Mouse (Mus musculus): ENCODE measurements at regions not wholly inside any gene's neighbourhood (a gene's known extent, or its start where the extent isn't known, plus 50 kb on each side); places are given as distances from the start of the nearest gene placed in this dataset.

GRCm38 (mm10) chr12:9091951-9092350 lies 62.2 kb downstream of the Ttc32 start:
- TF ChIP-seq REST (IDR thresholded peaks at IDR 0.05; ENCODE audit: insufficient read depth, insufficient read length) (no peak), MYOD1 (IDR thresholded peaks at IDR 0.05; ENCODE audit: control insufficient read depth in 1 of 3, insufficient read length in 2 of 3, low read depth in 2 of 3) (peak in 2 of 3 experiments; percentile 32 to 54), MYOG (IDR thresholded peaks at IDR 0.05; ENCODE audit: control insufficient read depth in 1 of 3, insufficient read depth in 1 of 3, insufficient read length in 2 of 3, low read depth in 2 of 3) (peak in 1 of 3 experiments; percentile 34), MAX (IDR thresholded peaks at IDR 0.05; ENCODE audit: low read depth) (no peak)
- no peaks in the 10 kb centered on the region for H3K36me3 ChIP-seq (ENCODE audit: control insufficient read depth, insufficient read depth)
- H3K79me2 ChIP-seq (ENCODE audit: control insufficient read depth, insufficient read depth): no peaks in the 10 kb centered on the region
- H3K4me2 ChIP-seq (ENCODE audit: low read depth): peak overlapping the region; percentile 7
- H3K4me3 ChIP-seq: no peak overlapping the region
- no peaks in the 10 kb centered on the region for H3K27me3 ChIP-seq (ENCODE audit: control insufficient read depth, insufficient read depth, insufficient read length)
- H3ac ChIP-seq (ENCODE audit: control insufficient read depth, insufficient read length): no peak overlapping the region

- TF ChIP-seq MYOD1 (IDR thresholded peaks at IDR 0.05; ENCODE audit: control insufficient read depth in 1 of 3, insufficient read length in 2 of 3, low read depth in 2 of 3) (no peak), POLR2A (IDR thresholded peaks at IDR 0.05; ENCODE audit: insufficient read length, low read depth) (no peak), SRF (IDR thresholded peaks at IDR 0.05; ENCODE audit: control insufficient read depth, insufficient read length, low read depth) (no peak), REST (IDR thresholded peaks at IDR 0.05; ENCODE audit: insufficient read depth, insufficient read length) (no peak), USF1 (IDR thresholded peaks at IDR 0.05; ENCODE audit: low read depth) (no peak), MAX (IDR thresholded peaks at IDR 0.05; ENCODE audit: low read depth) (no peak), CEBPB (IDR thresholded peaks at IDR 0.05; ENCODE audit: insufficient read depth, poor library complexity, severe bottlenecking) (no peak), TCF3 (IDR thresholded peaks at IDR 0.05; ENCODE audit: insufficient read length, low read depth) (no peak), MYOG (IDR thresholded peaks at IDR 0.05; ENCODE audit: control insufficient read depth in 1 of 3, insufficient read depth in 1 of 3, insufficient read length in 2 of 3, low read depth in 2 of 3) (no peak), TCF12 (IDR thresholded peaks at IDR 0.05; ENCODE audit: insufficient read depth, poor library complexity, severe bottlenecking) (no peak), POLR2AphosphoS2 (IDR thresholded peaks at IDR 0.05; ENCODE audit: insufficient read length, low read depth) (no peak), E2F4 (IDR thresholded peaks at IDR 0.05; ENCODE audit: insufficient read depth) (no peak)
- Histone ChIP-seq H3K4me2 (ENCODE audit: low read depth) (no peak overlapping the region), H3K36me3 (ENCODE audit: control insufficient read depth, insufficient read depth) (no peaks in the 10 kb centered on the region), H3K4me3 (no peak overlapping the region), H3K27me3 (ENCODE audit: control insufficient read depth, insufficient read depth, insufficient read length) (no peaks in the 10 kb centered on the region), H3ac (ENCODE audit: control insufficient read depth, insufficient read length) (no peak overlapping the region), H3K79me2 (ENCODE audit: control insufficient read depth, insufficient read depth) (no peaks in the 10 kb centered on the region)
These were observed 65.3 kb downstream of the Ttc32 start for GRCm38 (mm10) chr12:9095061-9095460.

- H3K4me3 ChIP-seq: no peak overlapping the region
- H3ac ChIP-seq (ENCODE audit: control insufficient read depth, insufficient read length): no peak overlapping the region
- no peaks in the 10 kb centered on the region for H3K36me3 ChIP-seq (ENCODE audit: control insufficient read depth, insufficient read depth)
- no peak overlapping the region for H3K4me2 ChIP-seq (ENCODE audit: low read depth)
- TF ChIP-seq REST (IDR thresholded peaks at IDR 0.05; ENCODE audit: insufficient read depth, insufficient read length) (no peak), SRF (IDR thresholded peaks at IDR 0.05; ENCODE audit: control insufficient read depth, insufficient read length, low read depth) (no peak), CEBPB (IDR thresholded peaks at IDR 0.05; ENCODE audit: insufficient read depth, poor library complexity, severe bottlenecking) (no peak), POLR2AphosphoS2 (IDR thresholded peaks at IDR 0.05; ENCODE audit: insufficient read length, low read depth) (no peak), TCF12 (IDR thresholded peaks at IDR 0.05; ENCODE audit: insufficient read depth, poor library complexity, severe bottlenecking) (no peak), MYOG (IDR thresholded peaks at IDR 0.05; ENCODE audit: control insufficient read depth in 1 of 3, insufficient read depth in 1 of 3, insufficient read length in 2 of 3, low read depth in 2 of 3) (no peak), TCF3 (IDR thresholded peaks at IDR 0.05; ENCODE audit: insufficient read length, low read depth) (no peak), MAX (IDR thresholded peaks at IDR 0.05; ENCODE audit: low read depth) (no peak)
- no peaks in the 10 kb centered on the region for H3K79me2 ChIP-seq (ENCODE audit: control insufficient read depth, insufficient read depth)
- no peaks in the 10 kb centered on the region for H3K27me3 ChIP-seq (ENCODE audit: control insufficient read depth, insufficient read depth, insufficient read length)
These were observed 76.6 kb downstream of the Ttc32 start for GRCm38 (mm10) chr12:9106416-9106815.

GRCm38 (mm10) chr12:9109806-9110205 lies 80.0 kb downstream of the Ttc32 start:
- Histone ChIP-seq H3K36me3 (ENCODE audit: control insufficient read depth, insufficient read depth) (no peaks in the 10 kb centered on the region), H3K27me3 (ENCODE audit: control insufficient read depth, insufficient read depth, insufficient read length) (no peaks in the 10 kb centered on the region), H3K79me2 (ENCODE audit: control insufficient read depth, insufficient read depth) (no peaks in the 10 kb centered on the region), H3ac (ENCODE audit: control insufficient read depth, insufficient read length) (no peak overlapping the region), H3K4me3 (no peak overlapping the region), H3K4me2 (ENCODE audit: low read depth) (peak overlapping the region; percentile 51)
- TF ChIP-seq TCF12 (IDR thresholded peaks at IDR 0.05; ENCODE audit: insufficient read depth, poor library complexity, severe bottlenecking): peak; percentile 20
- TF ChIP-seq CEBPB (IDR thresholded peaks at IDR 0.05; ENCODE audit: insufficient read depth, poor library complexity, severe bottlenecking): no peak
- TF ChIP-seq E2F4 (IDR thresholded peaks at IDR 0.05; ENCODE audit: insufficient read depth): no peak
- TF ChIP-seq USF1 (IDR thresholded peaks at IDR 0.05; ENCODE audit: low read depth): no peak
- TF ChIP-seq MYOD1 (IDR thresholded peaks at IDR 0.05; ENCODE audit: control insufficient read depth in 1 of 3, insufficient read length in 2 of 3, low read depth in 2 of 3): peak in 2 of 3 experiments; percentile 79 to 88
- TF ChIP-seq SRF (IDR thresholded peaks at IDR 0.05; ENCODE audit: control insufficient read depth, insufficient read length, low read depth): no peak
- TF ChIP-seq MYOG (IDR thresholded peaks at IDR 0.05; ENCODE audit: control insufficient read depth in 1 of 3, insufficient read depth in 1 of 3, insufficient read length in 2 of 3, low read depth in 2 of 3): peak in 1 of 3 experiments; percentile 45

- peak; percentile 20 to 92 (median 91) for TF ChIP-seq MYOD1 (IDR thresholded peaks at IDR 0.05; ENCODE audit: control insufficient read depth in 1 of 3, insufficient read length in 2 of 3, low read depth in 2 of 3)
- peak; percentile 72 for TF ChIP-seq TCF3 (IDR thresholded peaks at IDR 0.05; ENCODE audit: insufficient read length, low read depth)
- TF ChIP-seq CEBPB (IDR thresholded peaks at IDR 0.05; ENCODE audit: insufficient read depth, poor library complexity, severe bottlenecking): 0 out of 2 replicates have a peak, but pooled peaks have one; percentile 40
- no peak for TF ChIP-seq MAX (IDR thresholded peaks at IDR 0.05; ENCODE audit: low read depth)
- no peak for TF ChIP-seq POLR2AphosphoS2 (IDR thresholded peaks at IDR 0.05; ENCODE audit: insufficient read length, low read depth)
- peak; percentile 54 for TF ChIP-seq TCF12 (IDR thresholded peaks at IDR 0.05; ENCODE audit: insufficient read depth, poor library complexity, severe bottlenecking)
- TF ChIP-seq USF1 (IDR thresholded peaks at IDR 0.05; ENCODE audit: low read depth): no peak
- peak in 1 of 3 experiments; percentile 51 for TF ChIP-seq MYOG (IDR thresholded peaks at IDR 0.05; ENCODE audit: control insufficient read depth in 1 of 3, insufficient read depth in 1 of 3, insufficient read length in 2 of 3, low read depth in 2 of 3)
- no peak for TF ChIP-seq POLR2A (IDR thresholded peaks at IDR 0.05; ENCODE audit: insufficient read length, low read depth)
- TF ChIP-seq E2F4 (IDR thresholded peaks at IDR 0.05; ENCODE audit: insufficient read depth): no peak
- no peak for TF ChIP-seq SRF (IDR thresholded peaks at IDR 0.05; ENCODE audit: control insufficient read depth, insufficient read length, low read depth)
- TF ChIP-seq REST (IDR thresholded peaks at IDR 0.05; ENCODE audit: insufficient read depth, insufficient read length): no peak
- Histone ChIP-seq H3K36me3 (ENCODE audit: control insufficient read depth, insufficient read depth) (no peaks in the 10 kb centered on the region), H3K27me3 (ENCODE audit: control insufficient read depth, insufficient read depth, insufficient read length) (no peaks in the 10 kb centered on the region), H3K79me2 (ENCODE audit: control insufficient read depth, insufficient read depth) (no peaks in the 10 kb centered on the region), H3ac (ENCODE audit: control insufficient read depth, insufficient read length) (no peak overlapping the region), H3K4me3 (no peak overlapping the region), H3K4me2 (ENCODE audit: low read depth) (peak overlapping the region; percentile 75)
These were observed 82.4 kb downstream of the Ttc32 start for GRCm38 (mm10) chr12:9112161-9112674.
